Mouse (Mus musculus): ENCODE data around the gene Accs. TPM values are rescaled to one million over a fixed set of nuclear protein-coding genes. Genes with fewer than 3 reads are reported as not detected.
A peak's percentile ranks its signal among the peaks of the same experiment; 100 is the strongest.

The Accs gene
- polyA plus RNA-seq, 1 experiment from 2014 or later: 13.6 TPM

- ChIA-PET POLR2A (no interaction called here), CTCF (interaction anchor here (1.1 to 5.8 kb wide), 3 partner anchors 10 to 517 kb away, joined by 4 to 53 read pairs (median 7); no protein-coding TSS in a partner anchor)
- TF ChIP-seq CTCF (IDR thresholded peaks at IDR 0.05): no peak
- no peaks in the 10 kb centered on the region for H3K27me3 ChIP-seq
- ATAC-seq (no peak), DNase-seq (ENCODE audit: low read depth, low spot score) (no peak)
- in situ Hi-C loops (cut with MboI; ENCODE audit: low pct_unique_long_range_greater_than_20kb): no loop called here
Measured at GRCm38 (mm10) chr2:93801097-93801496, 48.6 kb downstream of the Accs start.

- no peak for TF ChIP-seq CTCF (IDR thresholded peaks at IDR 0.05)
- ChIA-PET POLR2A (no interaction called here), CTCF (interaction anchor here (5.8 kb wide), 1 partner anchor 14 kb away, joined by 53 read pairs; no protein-coding TSS in a partner anchor)
- DNase-seq (ENCODE audit: low read depth, low spot score) (no peak), ATAC-seq (peak; percentile 76)
- H3K27me3 ChIP-seq: no peaks in the 10 kb centered on the region
- in situ Hi-C loops (cut with MboI; ENCODE audit: low pct_unique_long_range_greater_than_20kb): loop anchor here (5.0 to 10.0 kb wide), 2 partner anchors 320 to 592 kb away; no protein-coding TSS in a partner anchor
Measured at GRCm38 (mm10) chr2:93797162-93797795, 52.5 kb downstream of the Accs start.

- no peak for ATAC-seq
- DNase-seq (ENCODE audit: low read depth, low spot score): no peak
- ChIA-PET POLR2A (no interaction called here), CTCF (interaction anchor here (1.3 to 1.6 kb wide), 2 partner anchors 16 to 318 kb away, joined by 3 to 5 read pairs; no protein-coding TSS in a partner anchor)
- no peak for TF ChIP-seq CTCF (IDR thresholded peaks at IDR 0.05)
- in situ Hi-C loops (cut with MboI; ENCODE audit: low pct_unique_long_range_greater_than_20kb): loop anchor here (10.0 kb wide), 1 partner anchor 590 kb away; no protein-coding TSS in a partner anchor
- no peaks in the 10 kb centered on the region for H3K27me3 ChIP-seq
Measured at GRCm38 (mm10) chr2:93794375-93794774, 55.4 kb downstream of the Accs start.

GRCm38 (mm10) chr2:93791516-93792499 is 57.9 kb downstream of the Accs start:
- in situ Hi-C loops (cut with MboI; ENCODE audit: low pct_unique_long_range_greater_than_20kb): loop anchor here (10.0 kb wide), 1 partner anchor 587 kb away; no protein-coding TSS in a partner anchor
- ATAC-seq (peak; percentile 78), DNase-seq (ENCODE audit: low read depth, low spot score) (no peak)
- ChIA-PET CTCF (interaction anchor here (0.8 to 3.5 kb wide), 8 partner anchors 11 to 321 kb away, joined by 3 to 12 read pairs (median 6); no protein-coding TSS in a partner anchor), POLR2A (interaction anchor here (0.6 kb wide), 1 partner anchor 11 kb away, joined by 3 read pairs; no protein-coding TSS in a partner anchor)
- H3K27me3 ChIP-seq: no peaks in the 10 kb centered on the region
- no peak for TF ChIP-seq CTCF (IDR thresholded peaks at IDR 0.05)

GRCm38 (mm10) chr2:93790798-93791345 is 58.9 kb downstream of the Accs start:
- no peaks in the 10 kb centered on the region for H3K27me3 ChIP-seq
- no peak for TF ChIP-seq CTCF (IDR thresholded peaks at IDR 0.05)
- ATAC-seq: no peak
- CTCF ChIA-PET: interaction anchor here (1.0 to 3.5 kb wide), 6 partner anchors 10 to 316 kb away, joined by 3 to 12 read pairs (median 8); no protein-coding TSS in a partner anchor
- in situ Hi-C loops (cut with MboI; ENCODE audit: low pct_unique_long_range_greater_than_20kb): loop anchor here (10.0 kb wide), 1 partner anchor 586 kb away; no protein-coding TSS in a partner anchor
- POLR2A ChIA-PET: no interaction called here
- no peak for DNase-seq (ENCODE audit: low read depth, low spot score)

GRCm38 (mm10) chr2:93788557-93788956 is 61.2 kb downstream of the Accs start:
- in situ Hi-C loops (cut with MboI; ENCODE audit: low pct_unique_long_range_greater_than_20kb): loop anchor here (10.0 kb wide), 1 partner anchor 124 kb away; no protein-coding TSS in a partner anchor
- ChIA-PET POLR2A (no interaction called here), CTCF (interaction anchor here (1.0 to 4.4 kb wide), 4 partner anchors 12 to 318 kb away, joined by 3 to 23 read pairs (median 13); no protein-coding TSS in a partner anchor)
- TF ChIP-seq CTCF (IDR thresholded peaks at IDR 0.05): no peak
- DNase-seq (ENCODE audit: low read depth, low spot score) (no peak), ATAC-seq (no peak)
- no peaks in the 10 kb centered on the region for H3K27me3 ChIP-seq

GRCm38 (mm10) chr2:93786175-93786574 is 63.6 kb downstream of the Accs start:
- CTCF ChIA-PET: interaction anchor here (0.6 to 4.4 kb wide), 15 partner anchors 9 to 365 kb away, joined by 3 to 23 read pairs (median 4); no protein-coding TSS in a partner anchor
- TF ChIP-seq CTCF (IDR thresholded peaks at IDR 0.05): peak; percentile 85
- POLR2A ChIA-PET: interaction anchor here (0.7 kb wide), 1 partner anchor 500 kb away, joined by 4 read pairs; no protein-coding TSS in a partner anchor
- H3K27me3 ChIP-seq: no peaks in the 10 kb centered on the region
- in situ Hi-C loops (cut with MboI; ENCODE audit: low pct_unique_long_range_greater_than_20kb): loop anchor here (10.0 kb wide), 1 partner anchor 121 kb away; no protein-coding TSS in a partner anchor
- ATAC-seq (no peak), DNase-seq (ENCODE audit: low read depth, low spot score) (no peak)

GRCm38 (mm10) chr2:93785432-93785798 is 64.3 kb downstream of the Accs start:
- DNase-seq (ENCODE audit: low read depth, low spot score): no peak
- TF ChIP-seq CTCF (IDR thresholded peaks at IDR 0.05): no peak
- ChIA-PET POLR2A (no interaction called here), CTCF (interaction anchor here (0.9 to 4.4 kb wide), 9 partner anchors 9 to 364 kb away, joined by 3 to 23 read pairs (median 4); no protein-coding TSS in a partner anchor)
- no peak for ATAC-seq
- in situ Hi-C loops (cut with MboI; ENCODE audit: low pct_unique_long_range_greater_than_20kb): loop anchor here (10.0 kb wide), 1 partner anchor 121 kb away; no protein-coding TSS in a partner anchor
- H3K27me3 ChIP-seq: no peaks in the 10 kb centered on the region

- ChIA-PET POLR2A (interaction anchor here (0.8 kb wide), 1 partner anchor 13 kb away, joined by 3 read pairs; no protein-coding TSS in a partner anchor), CTCF (interaction anchor here (0.9 to 4.4 kb wide), 7 partner anchors 8 to 364 kb away, joined by 3 to 23 read pairs (median 4); no protein-coding TSS in a partner anchor)
- no peak for TF ChIP-seq CTCF (IDR thresholded peaks at IDR 0.05)
- DNase-seq (ENCODE audit: low read depth, low spot score) (no peak), ATAC-seq (no peak)
- in situ Hi-C loops (cut with MboI; ENCODE audit: low pct_unique_long_range_greater_than_20kb): loop anchor here (10.0 kb wide), 1 partner anchor 120 kb away; no protein-coding TSS in a partner anchor
- H3K27me3 ChIP-seq: no peaks in the 10 kb centered on the region
Measured at GRCm38 (mm10) chr2:93784721-93785431, 64.9 kb downstream of the Accs start.
